Mouse (Mus musculus) cerebellum, adult 2 months (tissue): ENCODE measurements around the gene Nat9.

ENCODE experiments used
- CTCF ChIP-seq: fragments of 200-500 bp; IDR thresholded peaks from 2 replicates; pipeline ENCODE4 v1.5.1; 2011; ENCODE audit warnings: low read depth, mild to moderate bottlenecking, control low read depth, low read length, moderate library complexity, borderline replicate concordance; ENCODE audit not compliant: insufficient read depth
- POLR2A ChIP-seq: fragments of 200-500 bp; IDR thresholded peaks from 2 replicates; pipeline ENCODE4 v1.6.1; 2011; ENCODE audit warnings: low read length, control low read depth, borderline replicate concordance; ENCODE audit not compliant: insufficient read depth

GRCm38 (mm10) chr11:115166776-115167175 is 20.9 kb downstream of the Nat9 start:
- TF ChIP-seq CTCF (no peak), POLR2A (no peak)
